Mouse (Mus musculus): ENCODE results near the gene Desi1. TPM values are rescaled to one million over a fixed set of nuclear protein-coding genes. Genes with fewer than 3 reads are reported as not detected.

The Desi1 gene
- polyA plus RNA-seq, 2 experiments = 26.3 to 30.5 TPM

DNA sequence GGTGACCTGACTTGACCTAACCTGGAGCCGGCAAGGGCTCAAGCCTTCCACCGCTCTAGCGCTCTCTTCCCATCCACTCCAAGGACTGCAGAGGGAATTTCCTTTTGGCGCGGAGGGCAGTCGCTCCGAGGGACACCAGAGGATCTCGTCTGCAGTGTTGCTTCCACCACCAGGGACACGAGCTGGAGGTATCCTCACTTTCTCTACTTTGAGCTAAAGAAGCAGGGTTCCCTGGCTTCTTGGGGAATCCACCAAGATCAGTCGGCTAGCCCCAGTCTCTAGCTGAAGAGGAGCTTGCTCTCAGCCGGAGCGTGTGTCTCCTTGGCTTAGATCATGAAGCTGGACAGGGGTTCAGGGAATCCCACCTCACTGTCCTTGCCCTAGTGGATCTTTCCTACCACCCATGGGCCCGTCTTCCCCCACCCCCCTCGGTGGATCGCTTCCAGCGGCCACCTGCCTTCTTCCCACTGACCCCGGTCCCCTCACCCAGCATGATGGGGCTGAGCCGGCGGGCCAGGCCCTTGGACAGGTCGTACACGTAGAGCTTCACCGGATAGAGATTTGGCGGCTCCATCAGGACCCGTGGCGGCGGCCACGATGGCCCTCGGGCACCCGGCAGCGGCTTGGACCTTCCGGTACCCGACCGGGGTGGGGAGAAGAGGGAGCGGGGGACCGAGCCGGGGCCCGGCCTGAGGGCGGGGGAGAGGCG lies 18.1 kb downstream of the Desi1 start:
- peak overlapping the region; percentile 72 for H3K9ac ChIP-seq (ENCODE audit: low read depth, low read length, severe bottlenecking)
- no peaks in the 10 kb centered on the region for H3K27me3 ChIP-seq (ENCODE audit: control insufficient read depth, insufficient read depth, low read length)
- H3K4me1 ChIP-seq (ENCODE audit: control insufficient read depth, insufficient read depth, low read length) = peaks cover 10% of the 10 kb centered on the region; the same call in 1 of the 2 replicates
- ATAC-seq (ENCODE audit: low FRiP score, low read depth) = no peak
- H3K36me3 ChIP-seq (ENCODE audit: control insufficient read depth, insufficient read depth, low read length) = peaks cover 23% of the 10 kb centered on the region
- TF ChIP-seq POLR2A (IDR thresholded peaks at IDR 0.05; ENCODE audit: borderline replicate concordance, extremely low read depth, insufficient read depth, insufficient read length) = no peak
- H3K27ac ChIP-seq (replicated peaks; ENCODE audit: low read depth, low read length) = peak overlapping the region; percentile 52
- H3K4me3 ChIP-seq (replicated peaks; ENCODE audit: low read length) = peak overlapping the region; percentile 94
- no peaks in the 10 kb centered on the region for H3K9me3 ChIP-seq (ENCODE audit: control insufficient read depth, low read length)
- DNase-seq (ENCODE audit: low spot score) = no peak
- under 1% methylated on average over 31 of the region's 39 CpGs for WGBS
- peak overlapping the region; percentile 80 for H3K4me2 ChIP-seq (replicated peaks; ENCODE audit: low read depth, low read length, severe bottlenecking)

DNA sequence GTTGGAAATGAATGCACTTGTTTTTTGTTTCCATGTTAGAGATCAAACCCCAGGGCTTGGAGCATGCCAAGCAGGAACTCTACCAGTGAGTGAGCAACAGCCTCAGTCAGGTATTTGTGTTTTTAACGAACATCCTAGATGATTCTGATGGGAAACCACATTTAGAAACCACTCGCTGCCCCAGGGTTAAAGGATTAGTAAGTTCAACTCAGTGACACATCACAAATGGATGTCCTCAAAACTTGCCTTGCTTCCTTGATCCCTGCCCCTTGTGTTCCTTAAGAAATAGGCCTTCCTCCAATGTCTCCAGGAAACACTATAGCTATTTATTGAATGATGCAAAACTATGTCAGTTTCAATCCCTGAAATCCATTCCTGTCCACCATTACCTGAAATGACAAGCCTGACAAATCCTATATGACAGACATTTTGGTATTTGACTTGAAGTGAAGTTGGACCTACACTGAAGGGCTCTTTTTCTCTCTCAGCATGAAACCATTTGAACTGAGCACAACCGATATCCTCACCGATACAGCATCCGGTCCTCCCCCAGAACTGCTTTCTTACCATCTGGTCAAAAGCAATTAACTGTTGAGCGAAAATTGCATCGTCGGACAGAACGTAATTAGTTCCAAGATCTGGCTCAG lies 18.8 kb downstream of the Desi1 start:
- ATAC-seq (ENCODE audit: low FRiP score, low read depth) (no peak), DNase-seq (ENCODE audit: low spot score) (no peak)
- H3K4me1 ChIP-seq (ENCODE audit: control insufficient read depth, insufficient read depth, low read length) = peaks cover 10% of the 10 kb centered on the region; the same call in 1 of the 2 replicates
- H3K9ac ChIP-seq (ENCODE audit: low read depth, low read length, severe bottlenecking) = peak overlapping the region; percentile 72
- no peaks in the 10 kb centered on the region for H3K27me3 ChIP-seq (ENCODE audit: control insufficient read depth, insufficient read depth, low read length)
- H3K27ac ChIP-seq (replicated peaks; ENCODE audit: low read depth, low read length) = no peak overlapping the region
- H3K36me3 ChIP-seq (ENCODE audit: control insufficient read depth, insufficient read depth, low read length) = peaks cover 17% of the 10 kb centered on the region
- no peaks in the 10 kb centered on the region for H3K9me3 ChIP-seq (ENCODE audit: control insufficient read depth, low read length)
- peak overlapping the region; percentile 80 for H3K4me2 ChIP-seq (replicated peaks; ENCODE audit: low read depth, low read length, severe bottlenecking)
- no peak for TF ChIP-seq POLR2A (IDR thresholded peaks at IDR 0.05; ENCODE audit: borderline replicate concordance, extremely low read depth, insufficient read depth, insufficient read length)
- H3K4me3 ChIP-seq (replicated peaks; ENCODE audit: low read length) = peak overlapping the region; percentile 94
- WGBS = 14% methylated on average over 9 of the region's 9 CpGs

- Histone ChIP-seq H3K27ac (replicated peaks; ENCODE audit: low read depth, low read length) (no peak overlapping the region), H3K4me2 (replicated peaks; ENCODE audit: low read depth, low read length, severe bottlenecking) (no peak overlapping the region), H3K27me3 (ENCODE audit: control insufficient read depth, insufficient read depth, low read length) (no peaks in the 10 kb centered on the region), H3K4me1 (ENCODE audit: control insufficient read depth, insufficient read depth, low read length) (peaks cover 9% of the 10 kb centered on the region; the same call in 1 of the 2 replicates), H3K36me3 (ENCODE audit: control insufficient read depth, insufficient read depth, low read length) (0 out of 2 replicates have a peak, but pooled peaks cover 6% of the 10 kb centered on the region), H3K9ac (ENCODE audit: low read depth, low read length, severe bottlenecking) (no peak overlapping the region), H3K4me3 (replicated peaks; ENCODE audit: low read length) (no peak overlapping the region), H3K9me3 (ENCODE audit: control insufficient read depth, low read length) (no peaks in the 10 kb centered on the region)
- WGBS = 87% methylated on average over 6 of the region's 6 CpGs
- ATAC-seq (ENCODE audit: low FRiP score, low read depth) = no peak
- no peak for TF ChIP-seq POLR2A (IDR thresholded peaks at IDR 0.05; ENCODE audit: borderline replicate concordance, extremely low read depth, insufficient read depth, insufficient read length)
- DNase-seq (ENCODE audit: low spot score) = no peak
These were observed 21.7 kb downstream of the Desi1 start for GRCm38 (mm10) chr15:82011947-82012346.

GRCm38 (mm10) chr15:82004257-82004656 lies 29.4 kb downstream of the Desi1 start:
- WGBS = 91% methylated on average over 8 of the region's 8 CpGs
- DNase-seq (ENCODE audit: low spot score) = no peak
- H3K4me3 ChIP-seq (replicated peaks; ENCODE audit: low read length) = no peak overlapping the region
- no peaks in the 10 kb centered on the region for H3K9me3 ChIP-seq (ENCODE audit: control insufficient read depth, low read length)
- H3K4me1 ChIP-seq (ENCODE audit: control insufficient read depth, insufficient read depth, low read length) = no peaks in the 10 kb centered on the region
- peaks cover 20% of the 10 kb centered on the region for H3K36me3 ChIP-seq (ENCODE audit: control insufficient read depth, insufficient read depth, low read length)
- no peaks in the 10 kb centered on the region for H3K27me3 ChIP-seq (ENCODE audit: control insufficient read depth, insufficient read depth, low read length)
- no peak overlapping the region for H3K27ac ChIP-seq (replicated peaks; ENCODE audit: low read depth, low read length)
- no peak for TF ChIP-seq POLR2A (IDR thresholded peaks at IDR 0.05; ENCODE audit: borderline replicate concordance, extremely low read depth, insufficient read depth, insufficient read length)
- no peak overlapping the region for H3K4me2 ChIP-seq (replicated peaks; ENCODE audit: low read depth, low read length, severe bottlenecking)
- no peak overlapping the region for H3K9ac ChIP-seq (ENCODE audit: low read depth, low read length, severe bottlenecking)
- no peak for ATAC-seq (ENCODE audit: low FRiP score, low read depth)

DNA sequence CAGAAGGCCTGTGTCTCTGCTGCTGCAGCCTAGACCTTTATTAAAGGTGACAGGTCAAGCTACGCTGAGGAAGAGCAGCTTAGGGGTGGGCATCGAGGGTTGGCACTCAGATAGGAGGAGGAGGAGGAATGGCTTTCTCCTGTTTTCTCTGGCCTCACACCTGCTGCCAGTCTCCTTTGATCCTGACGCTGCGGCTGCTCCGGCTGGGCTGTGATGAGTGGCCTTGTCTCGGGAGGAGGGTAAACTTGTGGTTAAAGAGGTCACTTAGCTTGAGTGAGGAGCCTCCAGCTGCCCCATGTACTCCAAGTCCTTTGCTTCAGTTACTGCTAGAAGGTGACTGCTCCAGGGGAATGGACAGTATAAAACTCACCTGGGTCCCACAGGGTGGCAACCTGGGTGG lies 39.7 kb downstream of the Desi1 start:
- Histone ChIP-seq H3K27me3 (ENCODE audit: control insufficient read depth, insufficient read depth, low read length) (no peaks in the 10 kb centered on the region), H3K4me2 (replicated peaks; ENCODE audit: low read depth, low read length, severe bottlenecking) (no peak overlapping the region), H3K9me3 (ENCODE audit: control insufficient read depth, low read length) (no peaks in the 10 kb centered on the region), H3K36me3 (ENCODE audit: control insufficient read depth, insufficient read depth, low read length) (peaks cover 55% of the 10 kb centered on the region), H3K4me3 (replicated peaks; ENCODE audit: low read length) (no peak overlapping the region), H3K27ac (replicated peaks; ENCODE audit: low read depth, low read length) (no peak overlapping the region), H3K9ac (ENCODE audit: low read depth, low read length, severe bottlenecking) (no peak overlapping the region), H3K4me1 (ENCODE audit: control insufficient read depth, insufficient read depth, low read length) (no peaks in the 10 kb centered on the region)
- no peak for ATAC-seq (ENCODE audit: low FRiP score, low read depth)
- no peak for DNase-seq (ENCODE audit: low spot score)
- TF ChIP-seq POLR2A (IDR thresholded peaks at IDR 0.05; ENCODE audit: borderline replicate concordance, extremely low read depth, insufficient read depth, insufficient read length) = no peak
- 69% methylated on average over 6 of the region's 6 CpGs for WGBS

Data from limb, embryonic 14.5 days (tissue).